Mouse (Mus musculus) liver, embryonic 16.5 days (tissue): Measurements from ENCODE around the gene Fam155a. TPM values are rescaled to one million over a fixed set of nuclear protein-coding genes. Genes with fewer than 3 reads are reported as not detected.

Experiments used
- ATAC-seq: fragments of 200-750 bp; cut with Nextera tagmentation; 2 replicates; pipeline ENCODE4 v1.8.0; 2017; ENCODE audit warnings: low read depth, mild to moderate bottlenecking, moderate number of reproducible peaks, moderate library complexity
- H3K27ac ChIP-seq: fragments of 300-500 bp; sonication (generic); 2 replicates; pipeline ENCODE4 v1.5.1; 2014; ENCODE audit warnings: mild to moderate bottlenecking, low read length
- H3K27me3 ChIP-seq: fragments of 300-500 bp; sonication (generic); 2 replicates; pipeline ENCODE4 v1.6.1; 2014; ENCODE audit warnings: low read depth, low read length, mixed read lengths; ENCODE audit not compliant: control insufficient read depth, insufficient read depth
- H3K36me3 ChIP-seq: fragments of 300-500 bp; sonication (generic); 2 replicates; pipeline ENCODE4 v1.6.1; 2014; ENCODE audit warnings: mild to moderate bottlenecking; ENCODE audit not compliant: control insufficient read depth, insufficient read depth
- H3K4me1 ChIP-seq: fragments of 300-500 bp; sonication (generic); 2 replicates; pipeline ENCODE4 v1.6.1; 2014; ENCODE audit warnings: low read depth, low read length, mixed read lengths; ENCODE audit not compliant: control insufficient read depth
- H3K4me2 ChIP-seq: fragments of 300-500 bp; sonication (generic); 2 replicates; pipeline ENCODE4 v1.6.1; 2014; ENCODE audit warnings: low read depth, low read length, mixed read lengths
- H3K4me3 ChIP-seq: fragments of 300-500 bp; sonication (generic); 2 replicates; pipeline ENCODE4 v1.5.1; 2014; ENCODE audit warnings: low read depth, mild to moderate bottlenecking, low read length
- H3K9ac ChIP-seq: fragments of 300-500 bp; sonication (generic); 2 replicates; pipeline ENCODE4 v1.6.1; 2014; ENCODE audit warnings: low read depth, low read length
- H3K9me3 ChIP-seq: fragments of 300-500 bp; sonication (generic); replicated peaks from 2 replicates; pipeline ENCODE4 v1.6.1; 2016; ENCODE audit warnings: low read length; ENCODE audit not compliant: control insufficient read depth
- WGBS: fragments of 180-500 bp; shearing (Covaris S2); extraction: QIAGEN DNeasy Blood & Tissue Kit; methylation state at CpG from one replicate; pipeline ENCODE4 v1.1.7; 2014; ENCODE audit not compliant: insufficient replicate concordance; 5-methylcytosine and 5-hydroxymethylcytosine counted together
- polyA plus RNA-seq: library from polyadenylated mRNA; unstranded; fragments of >200 nt; fragmentation: Nextera tagmentation; extraction: Ambion mirVana; gene quantifications from 2 replicates; pipeline ENCODE4 v1.2.1, GENCODE M21; 2015

The Fam155a gene
- polyA plus RNA-seq, 1 experiment from 2014 or later: 0.05 TPM

DNA sequence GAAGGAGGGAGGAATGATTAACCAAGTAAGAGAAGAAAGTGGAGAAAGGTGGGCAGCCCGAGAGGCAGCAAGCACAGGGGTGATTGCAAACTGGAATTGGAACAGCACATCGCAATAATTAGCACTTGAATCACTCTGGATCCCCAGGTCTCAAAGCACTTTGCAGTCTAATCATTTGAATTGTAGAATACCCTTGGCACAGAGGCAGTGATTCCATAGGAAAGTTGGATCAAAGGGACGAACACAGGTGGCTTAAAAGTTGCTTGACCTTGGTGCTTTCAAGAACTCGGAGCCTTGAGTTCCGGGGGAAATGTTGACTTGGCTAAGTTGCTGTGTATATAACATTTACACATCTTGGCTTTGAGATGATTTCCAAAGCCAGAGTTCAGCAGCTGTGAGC, 299.7 kb downstream of the Fam155a start:
- Histone ChIP-seq H3K9me3 (no peaks in the 10 kb centered on the region), H3K36me3 (no peaks in the 10 kb centered on the region), H3K4me2 (no peak overlapping the region), H3K27me3 (no peaks in the 10 kb centered on the region), H3K4me1 (no peaks in the 10 kb centered on the region), H3K4me3 (no peak overlapping the region), H3K27ac (no peak overlapping the region), H3K9ac (no peak overlapping the region)
- WGBS: 57% methylated on average over 5 of the region's 5 CpGs
- ATAC-seq: no peak

- Histone ChIP-seq H3K27me3 (no peaks in the 10 kb centered on the region), H3K4me3 (no peak overlapping the region), H3K9ac (no peak overlapping the region), H3K36me3 (no peaks in the 10 kb centered on the region), H3K4me1 (no peaks in the 10 kb centered on the region), H3K9me3 (no peaks in the 10 kb centered on the region), H3K4me2 (no peak overlapping the region), H3K27ac (no peak overlapping the region)
- WGBS: 58% methylated on average over 3 of the region's 3 CpGs
- ATAC-seq: no peak
Observed at GRCm38 (mm10) chr8:9470114-9470513, 300.8 kb downstream of the Fam155a start.

DNA sequence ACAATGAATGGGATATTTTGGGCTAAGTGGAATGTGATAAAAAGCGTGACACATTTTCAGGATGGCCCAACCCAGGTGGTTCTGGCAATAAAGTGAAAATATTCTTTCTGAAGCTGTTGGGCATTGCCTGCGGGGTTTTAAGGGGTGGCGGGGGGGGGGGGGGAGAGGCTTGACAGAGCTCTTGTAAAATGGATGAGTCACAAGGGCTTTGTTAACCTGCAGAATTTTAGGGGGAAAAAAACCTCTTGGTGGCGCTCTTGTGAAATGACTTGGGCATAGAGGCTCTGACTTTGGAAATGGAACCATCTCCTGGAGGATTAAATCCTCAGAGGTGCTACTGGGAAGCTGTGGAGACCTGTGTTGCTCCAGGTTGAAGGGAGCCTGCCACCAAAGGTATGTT, 309.9 kb downstream of the Fam155a start:
- ATAC-seq: no peak
- Histone ChIP-seq H3K36me3 (no peaks in the 10 kb centered on the region), H3K9me3 (no peaks in the 10 kb centered on the region), H3K27ac (no peak overlapping the region), H3K27me3 (no peaks in the 10 kb centered on the region), H3K4me1 (no peaks in the 10 kb centered on the region), H3K4me3 (no peak overlapping the region), H3K9ac (no peak overlapping the region), H3K4me2 (no peak overlapping the region)
- 41% methylated on average over 4 of the region's 4 CpGs for WGBS

DNA sequence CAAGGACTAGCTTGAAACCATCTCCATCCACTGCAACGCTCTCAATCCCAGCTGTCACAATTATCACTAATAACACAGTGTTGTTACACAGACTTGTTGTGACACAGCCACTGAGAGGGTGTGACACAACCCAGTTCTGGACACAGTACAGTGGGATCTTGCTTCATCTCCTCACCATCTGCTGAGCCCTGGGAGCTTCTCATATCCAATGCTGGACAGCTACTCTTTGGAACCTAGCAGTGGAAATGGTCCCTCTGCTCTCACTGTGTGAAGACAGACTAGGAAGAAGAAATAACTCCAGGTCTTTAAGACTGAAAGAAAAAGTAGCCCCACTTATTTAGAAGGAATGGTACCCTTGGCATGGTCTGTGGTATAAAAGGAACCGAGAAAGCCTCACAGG, 310.3 kb downstream of the Fam155a start:
- no peak for ATAC-seq
- H3K27me3 ChIP-seq: no peaks in the 10 kb centered on the region
- no peaks in the 10 kb centered on the region for H3K36me3 ChIP-seq
- H3K4me2 ChIP-seq: no peak overlapping the region
- H3K4me3 ChIP-seq: no peak overlapping the region
- no peaks in the 10 kb centered on the region for H3K9me3 ChIP-seq
- no peaks in the 10 kb centered on the region for H3K4me1 ChIP-seq
- no peak overlapping the region for H3K9ac ChIP-seq
- WGBS: 62% methylated on average over 2 of the region's 2 CpGs
- no peak overlapping the region for H3K27ac ChIP-seq

GRCm38 (mm10) chr8:9458614-9459013, 312.3 kb downstream of the Fam155a start:
- Histone ChIP-seq H3K9ac (no peak overlapping the region), H3K36me3 (no peaks in the 10 kb centered on the region), H3K27ac (no peak overlapping the region), H3K4me1 (no peaks in the 10 kb centered on the region), H3K9me3 (no peaks in the 10 kb centered on the region), H3K4me2 (no peak overlapping the region), H3K27me3 (no peaks in the 10 kb centered on the region), H3K4me3 (no peak overlapping the region)
- ATAC-seq: no peak
- WGBS: 70% methylated on average over 11 of the region's 11 CpGs

DNA sequence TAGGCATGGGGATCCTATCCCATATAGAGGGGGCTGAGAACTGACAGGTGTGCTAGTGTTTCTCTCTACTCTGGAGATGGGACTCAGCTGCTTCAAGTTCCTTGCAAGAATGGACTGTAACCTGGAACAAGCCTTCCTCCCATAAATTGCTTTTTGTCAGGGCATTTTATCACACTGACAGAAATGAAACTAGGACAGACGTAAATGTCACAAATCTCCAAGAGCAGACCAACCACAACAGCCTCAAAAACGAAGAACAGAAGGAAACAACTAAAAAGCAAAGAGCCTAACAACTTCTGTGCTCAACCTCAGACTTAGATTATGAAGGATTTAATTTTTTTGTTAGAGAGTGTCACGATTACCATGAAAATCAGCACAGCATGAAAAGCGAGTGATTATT, 315.8 kb downstream of the Fam155a start:
- H3K27me3 ChIP-seq: no peaks in the 10 kb centered on the region
- H3K36me3 ChIP-seq: no peaks in the 10 kb centered on the region
- no peak for ATAC-seq
- H3K4me3 ChIP-seq: no peak overlapping the region
- no peak overlapping the region for H3K4me2 ChIP-seq
- H3K27ac ChIP-seq: no peak overlapping the region
- H3K9me3 ChIP-seq: no peaks in the 10 kb centered on the region
- no peaks in the 10 kb centered on the region for H3K4me1 ChIP-seq
- 44% methylated on average over 4 of the region's 4 CpGs for WGBS
- no peak overlapping the region for H3K9ac ChIP-seq

GRCm38 (mm10) chr8:9453742-9454141, 317.2 kb downstream of the Fam155a start:
- no peak overlapping the region for H3K9ac ChIP-seq
- no peaks in the 10 kb centered on the region for H3K4me1 ChIP-seq
- no peak overlapping the region for H3K4me2 ChIP-seq
- no peaks in the 10 kb centered on the region for H3K27me3 ChIP-seq
- 59% methylated on average over 5 of the region's 5 CpGs for WGBS
- ATAC-seq: no peak
- no peak overlapping the region for H3K27ac ChIP-seq
- H3K4me3 ChIP-seq: no peak overlapping the region
- H3K36me3 ChIP-seq: no peaks in the 10 kb centered on the region
- no peaks in the 10 kb centered on the region for H3K9me3 ChIP-seq

- WGBS: 42% methylated on average over 4 of the region's 4 CpGs
- Histone ChIP-seq H3K4me1 (no peaks in the 10 kb centered on the region), H3K36me3 (no peaks in the 10 kb centered on the region), H3K27me3 (no peaks in the 10 kb centered on the region), H3K9ac (no peak overlapping the region), H3K4me3 (no peak overlapping the region), H3K9me3 (no peaks in the 10 kb centered on the region), H3K4me2 (no peak overlapping the region), H3K27ac (no peak overlapping the region)
- no peak for ATAC-seq
Observed at GRCm38 (mm10) chr8:9451543-9451942, 319.4 kb downstream of the Fam155a start.

DNA sequence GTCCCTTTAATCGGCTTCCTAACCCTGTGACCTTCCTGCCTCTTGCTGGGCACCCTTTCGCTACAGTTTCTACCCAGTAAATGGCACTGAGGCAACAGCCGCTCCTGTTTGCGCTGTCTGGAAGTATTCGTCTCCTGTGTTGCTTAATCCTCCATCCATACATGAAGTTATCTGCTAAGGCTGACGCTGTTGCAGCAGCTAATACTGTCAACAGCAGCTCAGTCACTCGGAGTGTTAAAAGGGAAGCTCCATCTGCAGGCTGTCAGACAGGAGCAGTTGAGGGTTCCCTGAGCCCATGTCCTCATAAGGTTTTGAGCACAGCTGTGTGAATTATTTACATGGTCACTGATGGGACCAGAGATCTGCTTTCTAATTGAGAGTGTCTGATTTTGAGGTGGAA, 322.3 kb downstream of the Fam155a start:
- 53% methylated on average over 7 of the region's 7 CpGs for WGBS
- Histone ChIP-seq H3K27me3 (no peaks in the 10 kb centered on the region), H3K27ac (no peak overlapping the region)

DNA sequence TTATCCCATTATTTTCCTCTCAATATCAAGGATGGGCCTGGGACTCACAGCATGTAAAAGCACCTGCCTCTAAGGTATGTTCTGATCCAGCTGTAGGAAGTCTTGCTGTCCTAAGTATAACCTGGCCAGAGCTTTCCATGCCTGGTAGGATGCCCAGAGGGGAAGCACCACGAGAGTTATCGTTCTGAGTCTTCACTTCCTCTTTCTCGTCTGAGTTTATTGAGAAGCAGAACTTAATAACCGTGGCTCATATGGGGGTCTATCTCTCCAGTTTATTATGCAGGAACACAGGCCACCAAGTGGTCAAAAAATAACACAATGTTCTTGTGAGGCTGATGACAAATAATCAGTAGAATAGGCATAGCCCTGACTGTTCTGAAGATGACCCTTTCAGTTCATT, 333.1 kb downstream of the Fam155a start:
- no peak overlapping the region for H3K27ac ChIP-seq

More for the DNA sequence above, 322.3 kb downstream of the Fam155a start:
- H3K9ac ChIP-seq: no peak overlapping the region
- ATAC-seq: no peak
- H3K4me2 ChIP-seq: no peak overlapping the region
- H3K36me3 ChIP-seq: no peaks in the 10 kb centered on the region
- no peak overlapping the region for H3K4me3 ChIP-seq
- no peaks in the 10 kb centered on the region for H3K9me3 ChIP-seq
- H3K4me1 ChIP-seq: no peaks in the 10 kb centered on the region

More for the DNA sequence above, 333.1 kb downstream of the Fam155a start:
- WGBS: 18% methylated on average over 4 of the region's 4 CpGs
- no peak overlapping the region for H3K4me2 ChIP-seq
- no peaks in the 10 kb centered on the region for H3K27me3 ChIP-seq
- no peak for ATAC-seq
- H3K9me3 ChIP-seq: no peaks in the 10 kb centered on the region
- no peak overlapping the region for H3K4me3 ChIP-seq
- H3K36me3 ChIP-seq: no peaks in the 10 kb centered on the region
- H3K9ac ChIP-seq: no peak overlapping the region
- H3K4me1 ChIP-seq: no peaks in the 10 kb centered on the region
